8 mouse cellular contexts compared by ENCODE assay signal in the genomic region with DNA sequence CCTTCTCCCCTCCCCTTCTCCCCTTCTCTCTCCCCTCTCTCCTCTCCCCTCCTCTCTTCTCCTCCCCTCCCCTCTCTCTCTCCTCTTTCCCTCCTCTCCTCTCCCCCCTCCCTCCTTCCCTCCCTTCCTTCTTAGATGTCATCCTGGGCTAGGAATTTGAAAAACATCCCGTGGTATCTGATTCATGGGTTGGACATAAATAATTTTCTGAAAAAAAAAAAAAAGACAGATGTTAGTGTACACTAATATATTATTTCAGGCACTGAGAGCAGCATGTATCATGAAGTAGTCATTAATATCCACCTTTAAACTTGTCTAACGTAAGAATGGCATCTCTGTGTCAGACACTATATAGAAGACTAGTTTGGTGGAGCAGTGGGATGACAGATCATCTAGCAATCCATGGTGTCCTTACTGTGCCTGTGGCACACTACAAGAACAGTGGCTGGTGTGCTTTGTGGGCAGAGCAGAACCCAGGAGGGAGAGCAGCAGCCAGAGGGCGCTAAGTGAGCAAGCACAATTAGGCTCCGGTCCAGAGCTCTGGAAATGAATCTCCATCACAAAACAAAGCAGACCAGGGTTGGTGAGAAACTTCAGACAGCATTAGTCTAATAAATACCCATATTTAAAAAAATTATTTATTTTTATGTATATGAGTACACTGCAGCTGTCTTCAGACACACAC. TPM values are rescaled to one million over a fixed set of nuclear protein-coding genes. Genes with fewer than 3 reads are reported as not detected.
DNase-seq lines count a peak whose midpoint lies in the region; ATAC-seq and TF ChIP-seq lines count a peak whose summit lies in the region.

No protein-coding gene starts in this region.

- H3K27me3 ChIP-seq in liver, adult 2 months (ENCODE audit: control insufficient read depth, insufficient read depth, low read length): no peaks in the 10 kb centered on the region
- H3K27me3 ChIP-seq in liver, embryonic 12.5 days (replicated peaks): no peaks in the 10 kb centered on the region
- no peaks in the 10 kb centered on the region for H3K27me3 ChIP-seq in neural tube, embryonic 15.5 days (replicated peaks)

- DNase-seq in frontal cortex, postnatal 14 days (ENCODE audit: low spot score in 2 of 2): no peak
- DNase-seq in liver, adult 2 months (ENCODE audit: extremely low read depth, low read depth, low spot score): no peak
- DNase-seq in ES-E14 (ENCODE audit: low read depth, low spot score): peak; percentile 76
- DNase-seq in kidney, postnatal 25 days: peak; percentile 40 to 45
- no peak for DNase-seq in urinary bladder, adult 2 months (ENCODE audit: low spot score)

- 77% methylated on average over 4 of the region's 4 CpGs for WGBS in liver, adult 2 months
- 56% methylated on average over 4 of the region's 4 CpGs for WGBS in liver, embryonic 12.5 days (ENCODE audit: insufficient replicate concordance)
- 70% methylated on average over 4 of the region's 4 CpGs for WGBS in neural tube, embryonic 15.5 days

- TF ChIP-seq CTCF in liver, adult 2 months (IDR thresholded peaks at IDR 0.05; ENCODE audit: low read depth, low read length): peak; percentile 40

- no peak overlapping the region for H3K27ac ChIP-seq in liver, adult 2 months (replicated peaks; ENCODE audit: insufficient read depth, low read depth, low read length)
- no peak overlapping the region for H3K27ac ChIP-seq in liver, embryonic 12.5 days
- no peak overlapping the region for H3K27ac ChIP-seq in ES-E14 (ENCODE audit: insufficient read depth, low read depth, low read length, poor library complexity, severe bottlenecking)
- H3K27ac ChIP-seq in neural tube, embryonic 15.5 days (replicated peaks): no peak overlapping the region

- ATAC-seq in frontal cortex, adult (ENCODE audit: low TSS enrichment): 0 out of 2 replicates have a peak, but pooled peaks have one; percentile 55
- no peak for ATAC-seq in liver, embryonic 12.5 days
- ATAC-seq in neural tube, embryonic 15.5 days (ENCODE audit: low FRiP score): no peak

- H3K79me2 ChIP-seq in liver, adult 2 months (ENCODE audit: control insufficient read depth, insufficient read depth, low read length): no peaks in the 10 kb centered on the region

- no peaks in the 10 kb centered on the region for H3K36me3 ChIP-seq in liver, adult 2 months (ENCODE audit: control insufficient read depth, insufficient read depth, low read length)
- no peaks in the 10 kb centered on the region for H3K36me3 ChIP-seq in liver, embryonic 12.5 days
- H3K36me3 ChIP-seq in ES-E14 (ENCODE audit: control insufficient read depth, insufficient read depth, low read length, poor library complexity, severe bottlenecking): no peaks in the 10 kb centered on the region
- no peaks in the 10 kb centered on the region for H3K36me3 ChIP-seq in neural tube, embryonic 15.5 days

- in situ Hi-C loops in ES-E14 (cut with MboI; ENCODE audit: low sequenced_read_pairs in 2 of 2, unreplicated experiment in 2 of 2): no loop called here

- no peak overlapping the region for H3K4me2 ChIP-seq in liver, embryonic 12.5 days
- H3K4me2 ChIP-seq in neural tube, embryonic 15.5 days: no peak overlapping the region

- TF ChIP-seq POLR2A in liver, adult 2 months (IDR thresholded peaks at IDR 0.05; ENCODE audit: extremely low read depth, insufficient read depth, low read length): no peak

- H3K4me3 ChIP-seq in liver, adult 2 months (ENCODE audit: insufficient read depth, low read depth, low read length): no peak overlapping the region
- no peak overlapping the region for H3K4me3 ChIP-seq in liver, embryonic 12.5 days
- no peak overlapping the region for H3K4me3 ChIP-seq in ES-E14 (ENCODE audit: insufficient read depth in 1 of 2, low read depth in 1 of 2, low read length in 2 of 2, poor library complexity in 1 of 2, severe bottlenecking in 1 of 2)
- H3K4me3 ChIP-seq in neural tube, embryonic 15.5 days (replicated peaks): no peak overlapping the region

- no peak overlapping the region for H3K9ac ChIP-seq in liver, adult 2 months (ENCODE audit: low read depth, low read length)
- no peak overlapping the region for H3K9ac ChIP-seq in liver, embryonic 12.5 days
- H3K9ac ChIP-seq in ES-E14 (ENCODE audit: insufficient read depth, low read depth, low read length, poor library complexity, severe bottlenecking): no peak overlapping the region
- no peak overlapping the region for H3K9ac ChIP-seq in neural tube, embryonic 15.5 days (replicated peaks)

- no peaks in the 10 kb centered on the region for H3K9me3 ChIP-seq in liver, embryonic 12.5 days (replicated peaks)
- no peaks in the 10 kb centered on the region for H3K9me3 ChIP-seq in ES-E14 (ENCODE audit: control insufficient read depth, insufficient read depth, low read depth, low read length)
- H3K9me3 ChIP-seq in neural tube, embryonic 15.5 days (replicated peaks): no peaks in the 10 kb centered on the region

- no peaks in the 10 kb centered on the region for H3K4me1 ChIP-seq in liver, adult 2 months (ENCODE audit: control insufficient read depth, insufficient read depth, low read length)
- H3K4me1 ChIP-seq in liver, embryonic 12.5 days: no peaks in the 10 kb centered on the region
- H3K4me1 ChIP-seq in ES-E14 (ENCODE audit: control insufficient read depth in 2 of 2, insufficient read depth in 2 of 2, low read length in 2 of 2, poor library complexity in 1 of 2): no peaks in the 10 kb centered on the region
- H3K4me1 ChIP-seq in neural tube, embryonic 15.5 days: no peaks in the 10 kb centered on the region

TF ChIP-seq in ES-E14, 5 proteins besides CTCF, POLR2A, EP300 and RAD21:
- TF ChIP-seq MAFK (IDR thresholded peaks at IDR 0.05; ENCODE audit: insufficient read depth, low read depth, low read length) (no peak), CHD2 (IDR thresholded peaks at IDR 0.05; ENCODE audit: low read depth, low read length) (no peak), HCFC1 (IDR thresholded peaks at IDR 0.05; ENCODE audit: borderline replicate concordance, insufficient read depth, low read length) (no peak), ZNF384 (IDR thresholded peaks at IDR 0.05; ENCODE audit: low read depth, low read length) (no peak), ZC3H11A (IDR thresholded peaks at IDR 0.05; ENCODE audit: borderline replicate concordance, low read depth, low read length) (no peak)

RNA-seq across cellular contexts. Expression of a gene that starts 13.3 kb away (rescaled TPM):
- total RNA-seq in liver, adult 2 months (2014; rRNA removed): 16.4 and 17.0 TPM in 2 replicates
- 10.9 and 12.1 TPM in 2 replicates for polyA plus RNA-seq in liver, adult 2 months (2012; rRNA removed)
- polyA plus RNA-seq in liver, embryonic 12.5 days (2016; fragmentation: Nextera tagmentation; extraction: Ambion mirVana): 5.6 and 6.0 TPM in 2 replicates
- total RNA-seq in ES-E14 (2012; rRNA removed): 7.6 and 10.0 TPM in 2 replicates
- 15.2 and 17.0 TPM in 2 replicates for polyA plus RNA-seq in neural tube, embryonic 15.5 days (2015; fragmentation: Nextera tagmentation; extraction: Ambion mirVana)
- polyA plus RNA-seq in urinary bladder, adult 2 months (2012; rRNA removed): 11.7 and 12.7 TPM in 2 replicates

RNA-seq across cellular contexts. Expression of a gene that starts 14.2 kb away (rescaled TPM):
- total RNA-seq in liver, adult 2 months (2014; rRNA removed): not detected in 2 replicates
- not detected in 2 replicates for polyA plus RNA-seq in liver, adult 2 months (2012; rRNA removed)
- polyA plus RNA-seq in liver, embryonic 12.5 days (2016; fragmentation: Nextera tagmentation; extraction: Ambion mirVana): 0.38 and 0.50 TPM in 2 replicates
- 6.4 and 7.3 TPM in 2 replicates for total RNA-seq in ES-E14 (2012; rRNA removed)
- 1.2 and 3.0 TPM in 2 replicates for polyA plus RNA-seq in neural tube, embryonic 15.5 days (2015; fragmentation: Nextera tagmentation; extraction: Ambion mirVana)
- polyA plus RNA-seq in urinary bladder, adult 2 months (2012; rRNA removed): 3.6 and 4.0 TPM in 2 replicates

Comparison
In these comparisons a context has a peak if more than half of its experiments do, and no peak if none do; other contexts are left out.
1. DNase-seq: peak in ES-E14 (single experiment) and kidney, postnatal 25 days (2 of 2); none in frontal cortex, postnatal 14 days (0 of 2), liver, adult 2 months (single experiment) and urinary bladder, adult 2 months (single experiment).